Mouse (Mus musculus) MEL (cell line): Measurements from ENCODE around the gene Pknox1.
A peak's percentile ranks its signal among the peaks of the same experiment; 100 is the strongest.

Experiments used
- CHD1 ChIP-seq: IDR thresholded peaks from 2 replicates; pipeline ENCODE4 v1.6.1; 2012; ENCODE audit warnings: low read depth, mild to moderate bottlenecking, inconsistent platforms, low read length, improper control_type of control experiment
- CTCF ChIP-seq, 3 experiments: IDR thresholded peaks in 2 of 3; conservative IDR thresholded peaks in 1 of 3; 2 replicates each; pipeline ENCODE4 v1.5.1; 2011 to 2012; ENCODE audit warnings: low read length in 3 of 3, low read depth in 2 of 3, mild to moderate bottlenecking in 2 of 3, improper control_type of control experiment in 1 of 3, inconsistent platforms in 1 of 3, mixed read lengths in 1 of 3, moderate library complexity in 1 of 3; ENCODE audit not compliant: control insufficient read depth in 1 of 3, insufficient read depth in 1 of 3, poor library complexity in 1 of 3, severe bottlenecking in 1 of 3
- ETS1 ChIP-seq: IDR thresholded peaks from 2 replicates; pipeline ENCODE4 v1.6.1; 2012; ENCODE audit warnings: low read depth, mild to moderate bottlenecking, inconsistent platforms, low read length, improper control_type of control experiment, moderate library complexity
- HCFC1 ChIP-seq: IDR thresholded peaks from 2 replicates; pipeline ENCODE4 v1.6.1; 2012; ENCODE audit warnings: low read depth, mild to moderate bottlenecking, inconsistent platforms, low read length, improper control_type of control experiment, moderate library complexity
- JUND ChIP-seq: IDR thresholded peaks from 2 replicates; pipeline ENCODE4 v1.6.1; 2011; ENCODE audit warnings: low read depth, mild to moderate bottlenecking, improper control_type of control experiment, low read length
- MAX ChIP-seq: IDR thresholded peaks from 2 replicates; pipeline ENCODE4 v1.6.1; 2011; ENCODE audit warnings: low read length, improper control_type of control experiment
- MAZ ChIP-seq: IDR thresholded peaks from 2 replicates; pipeline ENCODE4 v1.6.1; 2012; ENCODE audit warnings: low read depth, mild to moderate bottlenecking, inconsistent platforms, low read length, improper control_type of control experiment
- MEF2A ChIP-seq: IDR thresholded peaks from 2 replicates; pipeline ENCODE4 v1.6.1; 2014; ENCODE audit warnings: low read depth, mild to moderate bottlenecking, inconsistent platforms, low read length, improper control_type of control experiment; ENCODE audit not compliant: poor library complexity, insufficient replicate concordance, severe bottlenecking; ENCODE audit errors: extremely low read depth
- POLR2A ChIP-seq, 2 experiments: IDR thresholded peaks; 2 replicates each; pipeline ENCODE4 v1.6.1; 2011 to 2012; ENCODE audit warnings: low read length in 2 of 2, mild to moderate bottlenecking in 2 of 2, control low read depth in 1 of 2, improper control_type of control experiment in 1 of 2, low read depth in 1 of 2, moderate library complexity in 1 of 2; ENCODE audit not compliant: control insufficient read depth in 1 of 2, insufficient read depth in 1 of 2, poor library complexity in 1 of 2
- POLR2AphosphoS5 ChIP-seq: IDR thresholded peaks from 2 replicates; pipeline ENCODE4 v1.6.1; 2012; ENCODE audit warnings: low read depth, borderline replicate concordance, mild to moderate bottlenecking, inconsistent platforms, low read length, moderate library complexity, mixed read lengths
- UBTF ChIP-seq: IDR thresholded peaks from 2 replicates; pipeline ENCODE4 v1.6.1; 2012; ENCODE audit warnings: low read depth, mild to moderate bottlenecking, inconsistent platforms, low read length, improper control_type of control experiment, moderate library complexity, borderline replicate concordance; ENCODE audit not compliant: insufficient read depth
- USF1 ChIP-seq: IDR thresholded peaks from 2 replicates; pipeline ENCODE4 v1.6.1; 2014; ENCODE audit warnings: low read depth, mild to moderate bottlenecking, inconsistent platforms, low read length, improper control_type of control experiment, moderate library complexity
- ZNF384 ChIP-seq: IDR thresholded peaks from 2 replicates; pipeline ENCODE4 v1.6.1; 2012; ENCODE audit warnings: low read depth, mild to moderate bottlenecking, inconsistent platforms, low read length, improper control_type of control experiment

- TF ChIP-seq HCFC1, result peak; percentile 3; the same call in 1 of the 2 replicates
- no peak for TF ChIP-seq CTCF (IDR thresholded peaks at IDR 0.05 in 2 of 3, conservative IDR thresholded peaks at IDR 0.05 in 1 of 3; ENCODE audit: control insufficient read depth in 1 of 3, insufficient read depth in 1 of 3, low read depth in 2 of 3, low read length in 3 of 3, poor library complexity in 1 of 3, severe bottlenecking in 1 of 3)
- no peak for TF ChIP-seq MEF2A
- peak; percentile 31 to 34; a peak in 2 of 4 replicates for TF ChIP-seq POLR2A (IDR thresholded peaks at IDR 0.05; ENCODE audit: control insufficient read depth in 1 of 2, insufficient read depth in 1 of 2, low read depth in 1 of 2, low read length in 2 of 2, poor library complexity in 1 of 2)
- no peak for TF ChIP-seq USF1
- TF ChIP-seq ETS1, result no peak
- TF ChIP-seq MAZ, result peak; percentile 32; the same call in 1 of the 2 replicates
- no peak for TF ChIP-seq POLR2AphosphoS5
- TF ChIP-seq MAX, result peak; percentile 22; the same call in 1 of the 2 replicates
- TF ChIP-seq CHD1, result peak; percentile 57; the same call in 1 of the 2 replicates
- no peak for TF ChIP-seq ZNF384
- TF ChIP-seq JUND, result no peak
- TF ChIP-seq UBTF, result peak; percentile 85; the same call in 1 of the 2 replicates
Observed at GRCm38 (mm10) chr17:31565141-31566056, 865 bp downstream of the Pknox1 start.
